Mouse (Mus musculus) myocyte (in vitro differentiated cells): ENCODE measurements around the gene Duox2.

ENCODE experiments used
- CEBPB ChIP-seq: IDR thresholded peaks from 2 replicates; pipeline ENCODE4 v1.6.1; 2011; ENCODE audit warnings: mild to moderate bottlenecking, moderate library complexity; ENCODE audit not compliant: poor library complexity, insufficient read depth, severe bottlenecking
- E2F4 ChIP-seq: IDR thresholded peaks from one replicate; pipeline ENCODE4 v1.6.1; 2011; ENCODE audit warnings: mild to moderate bottlenecking, control low read depth, moderate library complexity; ENCODE audit not compliant: insufficient read depth
- MAX ChIP-seq: IDR thresholded peaks from one replicate; pipeline ENCODE4 v1.6.1; 2011; ENCODE audit warnings: low read depth, mild to moderate bottlenecking, control low read depth
- MYOG ChIP-seq, 3 experiments: IDR thresholded peaks; one replicate each; pipeline ENCODE4 v1.6.1; 2011; ENCODE audit warnings: control low read depth in 2 of 3, low read depth in 2 of 3, mild to moderate bottlenecking in 2 of 3; ENCODE audit not compliant: insufficient read length in 2 of 3, control insufficient read depth in 1 of 3, insufficient read depth in 1 of 3
- POLR2A ChIP-seq: IDR thresholded peaks from one replicate; pipeline ENCODE4 v1.6.1; 2011; ENCODE audit warnings: low read depth, mild to moderate bottlenecking, control low read depth, moderate library complexity; ENCODE audit not compliant: insufficient read length
- POLR2AphosphoS2 ChIP-seq: IDR thresholded peaks from one replicate; pipeline ENCODE4 v1.6.1; 2011; ENCODE audit warnings: low read depth, control low read depth; ENCODE audit not compliant: insufficient read length
- REST ChIP-seq: IDR thresholded peaks from one replicate; pipeline ENCODE4 v1.6.1; 2011; ENCODE audit warnings: mild to moderate bottlenecking, control low read depth, moderate library complexity; ENCODE audit not compliant: insufficient read depth, insufficient read length
- SRF ChIP-seq: IDR thresholded peaks from one replicate; pipeline ENCODE4 v1.6.1; 2011; ENCODE audit warnings: low read depth; ENCODE audit not compliant: control insufficient read depth, insufficient read length
- TCF12 ChIP-seq: IDR thresholded peaks from one replicate; pipeline ENCODE4 v1.6.1; 2011; ENCODE audit warnings: mild to moderate bottlenecking, control low read depth; ENCODE audit not compliant: poor library complexity, insufficient read depth, severe bottlenecking
- USF1 ChIP-seq: IDR thresholded peaks from one replicate; pipeline ENCODE4 v1.6.1; 2011; ENCODE audit warnings: low read depth, mild to moderate bottlenecking, control low read depth, moderate library complexity

DNA sequence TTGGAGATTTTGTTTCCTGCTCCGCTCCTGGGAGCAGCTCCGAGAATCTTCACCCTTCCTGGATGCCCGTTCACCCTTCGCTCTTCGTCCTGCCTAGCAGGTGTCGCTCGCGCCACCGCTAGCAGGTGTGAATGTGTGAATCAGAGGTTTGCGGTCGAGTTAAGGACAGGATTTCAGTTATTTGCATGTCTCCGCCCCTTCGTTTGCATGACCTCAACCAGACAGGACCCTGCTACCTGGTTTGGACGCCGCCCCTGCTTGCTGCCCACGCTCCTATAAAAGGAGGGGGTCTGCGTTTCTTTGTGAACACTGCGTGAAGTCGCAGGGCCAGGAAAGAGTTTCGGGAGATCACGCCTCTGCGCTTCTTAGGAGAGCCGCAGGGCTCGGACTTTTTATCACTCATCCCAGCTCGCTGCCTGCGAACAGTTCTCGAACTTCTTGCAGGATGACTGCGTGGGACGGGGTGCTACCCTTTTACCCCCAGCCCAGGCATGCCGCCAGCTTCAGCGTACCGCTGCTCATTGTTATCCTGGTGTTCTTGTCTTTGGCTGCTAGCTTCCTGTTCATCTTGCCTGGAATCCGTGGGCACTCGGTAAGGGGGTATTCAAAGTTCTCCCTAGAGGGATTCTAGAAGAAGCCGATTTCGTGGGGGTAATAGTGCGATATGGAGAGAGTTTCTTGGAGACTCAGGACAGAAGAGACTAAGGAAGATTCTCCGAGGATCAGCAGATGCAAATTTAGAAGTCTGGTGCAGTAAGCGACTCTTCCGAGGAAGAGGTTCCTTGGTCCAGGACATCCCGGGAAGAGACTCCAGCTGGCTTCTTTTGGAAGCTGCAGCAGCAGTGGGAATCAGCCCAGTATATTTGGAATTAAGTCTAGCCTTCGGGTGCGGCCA lies 594 bp upstream of the Duox2 start, which contains the start of gene Duoxa2:
- TF ChIP-seq USF1 (no peak), POLR2A (no peak), POLR2AphosphoS2 (no peak), MYOG (IDR thresholded peaks at IDR 0.05; ENCODE audit: control insufficient read depth in 1 of 3, insufficient read depth in 1 of 3, insufficient read length in 2 of 3, low read depth in 2 of 3) (no peak), TCF12 (no peak), E2F4 (no peak), CEBPB (no peak), SRF (no peak), MAX (no peak), REST (no peak)
